Mouse (Mus musculus) kidney, postnatal 10 days (tissue): ENCODE measurements at regions not wholly inside any gene's neighbourhood (a gene's known extent, or its start where the extent isn't known, plus 50 kb on each side); places are given as distances from the start of the nearest gene placed in this dataset.

Experiments
- DNase-seq: peaks from one replicate; pipeline ENCODE4 v3.0.0; 2021; ENCODE audit warnings: mixed read lengths

DNA sequence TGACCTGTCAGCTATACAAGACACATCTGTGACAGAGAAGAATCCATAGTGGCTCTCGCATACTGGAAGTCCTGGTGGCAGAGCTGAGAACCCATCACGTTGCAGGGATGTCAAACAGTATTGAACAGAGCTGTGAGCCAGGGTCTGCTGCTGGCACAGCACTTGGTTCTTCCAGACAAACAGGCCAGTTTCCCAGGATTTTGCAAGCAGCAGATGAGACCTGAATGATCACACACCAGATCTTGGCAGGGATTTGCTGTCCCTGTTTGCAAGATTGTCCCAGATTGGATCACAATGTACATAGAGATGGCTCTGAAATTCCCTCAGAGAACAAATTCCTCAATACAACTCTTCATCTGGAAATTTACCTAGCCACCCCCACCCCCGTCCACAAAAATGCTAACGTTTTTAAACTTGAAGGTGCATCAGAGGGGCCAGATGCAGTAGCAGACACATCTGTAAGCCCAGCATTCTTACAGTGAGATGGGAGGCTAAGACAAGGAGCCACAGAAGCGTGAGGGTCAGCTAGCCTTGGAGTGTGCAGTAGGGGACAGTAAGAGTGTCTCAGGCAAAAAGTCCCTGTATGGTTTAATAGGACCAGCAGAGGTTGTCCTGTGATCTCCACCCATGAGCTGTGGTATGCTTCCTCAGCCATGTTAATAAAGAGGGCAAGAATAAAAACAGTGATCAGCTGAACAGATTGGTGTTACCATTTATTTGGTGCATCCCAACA lies 307.8 kb downstream of the Gadd45g start:
- DNase-seq = no peak

DNA sequence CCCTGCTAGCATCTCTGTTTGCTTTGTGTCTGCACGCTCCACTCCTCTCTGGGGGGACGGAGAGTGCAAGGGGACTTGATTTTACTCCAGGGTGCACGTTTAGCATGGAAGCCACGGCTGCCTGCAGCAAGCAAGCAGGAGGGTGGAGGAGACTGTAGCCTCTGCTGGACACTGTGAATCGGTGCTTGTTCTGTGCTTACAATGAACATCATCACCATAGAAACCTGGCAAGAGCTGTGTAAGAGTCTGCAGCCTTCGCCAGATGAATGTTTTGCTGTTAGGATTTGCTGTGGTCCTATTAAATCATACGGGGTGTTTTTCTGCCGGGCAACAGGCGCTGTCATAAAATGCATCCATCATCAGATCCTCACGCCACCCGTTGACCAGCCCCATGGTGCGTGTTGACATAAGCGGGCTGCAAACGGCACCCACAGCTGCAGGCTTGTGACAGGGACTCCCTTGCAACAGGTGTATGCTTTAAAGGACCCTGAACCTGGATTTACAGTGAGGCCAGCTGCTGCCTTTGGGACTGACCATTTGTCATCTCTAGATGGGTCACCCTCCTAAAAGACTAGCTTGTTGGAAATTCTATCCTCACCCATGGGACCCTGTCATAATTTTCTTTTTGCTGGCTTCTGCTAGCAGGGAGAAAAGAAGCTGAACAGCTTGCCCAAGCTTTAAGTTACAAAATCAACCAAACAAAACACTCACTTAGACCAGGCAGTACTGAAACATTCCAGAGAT lies 308.5 kb downstream of the Gadd45g start:
- peak; percentile 40 for DNase-seq

DNA sequence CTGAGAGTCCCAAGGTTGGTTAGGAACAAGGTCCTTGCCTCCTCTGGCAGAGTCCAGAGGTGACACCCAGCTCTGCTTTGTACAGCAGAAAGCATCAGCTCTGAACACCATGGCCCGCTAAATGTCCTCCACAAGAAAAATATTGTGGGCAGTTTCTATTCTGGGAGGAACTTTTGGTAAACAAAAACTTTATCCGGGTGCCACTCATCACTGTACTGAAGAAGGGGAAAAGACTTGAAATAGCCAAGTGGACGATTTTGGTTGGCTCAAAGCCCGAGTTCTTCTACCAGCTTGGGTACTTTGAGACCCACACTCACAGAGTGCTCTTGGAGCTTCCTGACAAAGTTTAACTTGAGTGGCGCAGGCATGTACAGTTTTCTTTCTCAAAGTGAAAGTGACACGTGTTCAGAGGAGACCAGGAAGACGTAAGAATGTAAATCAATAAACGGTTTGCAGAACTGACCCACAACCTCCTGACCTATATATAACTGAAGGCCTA lies 309.2 kb downstream of the Gadd45g start:
- DNase-seq = peak; percentile 32

DNA sequence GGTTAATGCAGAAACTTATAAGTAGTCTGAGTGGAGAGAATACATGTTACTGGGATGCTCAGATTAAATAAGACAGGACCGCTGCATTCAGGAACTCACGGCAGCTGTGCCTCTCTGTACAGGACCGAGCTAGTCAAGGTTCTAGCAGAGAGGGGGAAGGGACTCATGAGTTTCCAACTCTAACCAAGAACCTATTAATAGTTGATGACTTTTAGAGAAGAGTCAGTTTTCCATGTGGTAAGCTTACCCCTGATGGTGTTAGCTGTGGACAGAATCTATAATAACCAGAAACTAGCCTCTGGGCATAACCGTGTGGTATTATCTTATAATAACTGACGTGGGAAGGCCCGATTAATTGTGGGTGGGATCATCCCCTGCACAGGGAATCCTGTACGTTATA lies 316.2 kb downstream of the Gadd45g start:
- DNase-seq = no peak

DNA sequence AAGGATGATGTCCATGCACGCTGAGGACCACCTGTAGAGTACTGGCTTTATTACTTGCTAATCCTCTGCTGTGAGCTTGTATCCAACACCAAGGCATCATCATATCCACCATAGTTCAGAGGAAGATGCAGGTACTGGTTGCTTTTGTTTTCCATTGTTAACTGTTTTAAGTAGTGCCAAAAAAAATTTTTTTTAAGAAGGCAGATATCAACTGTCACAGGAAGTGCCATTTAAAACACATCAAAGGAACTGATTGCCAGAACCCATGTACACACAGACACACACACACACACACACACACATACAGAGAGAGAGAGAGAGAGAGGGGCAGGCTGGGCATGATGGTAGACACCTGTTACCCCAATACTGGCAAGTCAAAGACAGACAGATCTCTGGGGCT lies 319.1 kb downstream of the Gadd45g start:
- no peak for DNase-seq

DNA sequence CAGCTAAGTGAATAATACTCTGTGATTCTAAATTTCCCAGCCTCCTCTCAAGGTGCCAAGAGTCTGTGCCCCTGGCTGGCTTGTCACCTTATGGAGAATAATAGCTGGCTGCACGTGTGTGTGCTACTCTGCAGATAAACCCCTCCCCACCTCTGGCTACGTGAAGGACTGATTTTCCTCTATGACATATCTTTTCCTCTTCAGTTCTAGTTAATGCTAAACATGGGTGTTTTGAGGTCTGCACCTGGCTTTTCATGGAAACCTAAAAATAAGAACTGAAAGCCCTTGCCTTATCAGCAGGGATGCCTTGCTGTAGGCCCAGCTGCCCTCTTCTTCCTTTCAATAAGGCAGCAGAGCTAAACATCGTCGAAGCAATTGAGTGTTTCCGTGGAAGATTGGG lies 321.5 kb downstream of the Gadd45g start:
- no peak for DNase-seq

DNA sequence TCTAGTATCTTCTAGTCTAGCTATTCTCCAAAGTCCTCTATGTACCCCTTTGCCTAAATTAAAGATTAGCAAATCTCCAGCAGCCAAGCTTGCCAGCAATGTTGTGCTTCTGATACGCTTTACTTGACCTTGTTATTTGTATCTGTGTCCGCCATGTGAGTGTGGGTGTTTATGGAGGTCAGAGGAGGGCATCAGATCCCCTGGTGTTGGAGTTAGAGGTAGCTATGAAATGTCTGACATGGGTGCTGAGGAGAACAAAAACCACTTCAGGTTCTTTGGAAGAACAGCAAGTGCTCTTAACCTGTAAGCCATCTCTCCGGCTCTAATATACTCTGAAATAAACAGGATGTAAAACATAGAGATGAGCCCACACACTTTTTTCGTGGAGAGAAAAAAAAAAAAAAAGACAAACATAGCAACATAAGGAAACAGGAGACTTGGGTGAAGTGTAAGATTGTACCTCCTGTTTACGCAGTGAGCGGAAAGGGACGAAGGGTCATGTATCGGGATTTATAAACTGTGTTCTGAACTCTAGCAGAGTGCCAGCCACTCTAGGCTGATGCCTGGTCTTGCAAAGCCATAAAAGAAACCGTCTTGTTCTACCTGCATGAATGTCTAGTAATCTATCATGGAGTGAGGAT lies 326.3 kb downstream of the Gadd45g start:
- DNase-seq = no peak

DNA sequence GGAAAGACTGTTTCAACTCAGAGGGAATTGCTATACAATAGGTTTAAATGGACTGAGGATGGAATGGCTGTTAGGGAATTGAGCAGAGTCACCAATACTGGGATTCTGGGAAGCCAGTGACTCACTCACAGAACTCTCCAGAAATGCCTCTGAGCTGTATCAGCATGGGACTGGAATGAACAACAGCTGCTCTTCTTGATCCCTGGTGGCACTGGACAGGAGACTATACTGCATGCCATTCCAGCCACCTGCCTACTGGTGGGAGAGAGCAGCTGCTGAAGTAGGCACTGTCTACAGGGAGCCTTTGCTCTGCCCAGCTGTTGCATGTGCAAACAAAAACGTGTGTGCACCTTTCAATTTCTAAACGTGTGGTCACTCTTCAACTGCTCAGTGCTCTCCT lies 329.2 kb downstream of the Gadd45g start:
- no peak for DNase-seq

DNA sequence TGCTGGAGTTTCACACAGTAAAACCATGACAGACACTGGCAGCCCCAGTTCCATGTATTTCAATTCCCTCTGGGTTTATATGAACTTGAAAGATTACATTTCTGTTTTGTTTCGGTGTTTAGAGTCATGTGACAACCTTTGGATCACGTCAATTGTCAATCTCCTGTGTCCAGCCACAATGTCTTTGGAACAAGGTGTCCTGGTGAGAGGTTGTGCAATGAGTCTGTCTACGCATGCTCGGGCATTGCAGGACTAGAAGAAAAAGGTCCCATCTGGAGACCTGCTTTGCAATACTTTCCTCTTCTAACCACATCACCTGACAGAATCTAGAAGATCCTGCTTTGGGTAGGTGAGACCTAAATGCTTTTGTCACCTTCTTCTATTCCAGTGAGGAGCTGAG lies 333.5 kb downstream of the Gadd45g start:
- no peak for DNase-seq

DNA sequence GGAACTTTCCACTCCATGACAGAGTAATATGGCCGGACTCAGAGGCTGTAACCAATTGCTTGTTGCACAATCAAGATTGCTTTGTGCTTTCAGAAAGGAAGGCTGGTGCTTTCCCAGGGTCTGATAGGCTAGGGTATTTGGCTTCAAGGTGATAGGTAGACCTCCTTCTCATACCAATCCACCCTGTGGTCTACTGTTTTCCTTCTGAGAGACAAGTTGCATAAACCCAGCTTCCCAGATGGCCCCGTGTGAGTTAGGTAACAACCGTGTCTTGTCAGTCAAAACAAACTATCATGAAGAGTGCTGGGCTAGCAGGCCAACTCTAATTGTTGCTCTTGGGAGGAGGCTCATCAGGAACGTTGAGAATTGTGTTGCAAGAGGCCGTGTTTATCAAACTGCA lies 337.2 kb downstream of the Gadd45g start:
- no peak for DNase-seq

DNA sequence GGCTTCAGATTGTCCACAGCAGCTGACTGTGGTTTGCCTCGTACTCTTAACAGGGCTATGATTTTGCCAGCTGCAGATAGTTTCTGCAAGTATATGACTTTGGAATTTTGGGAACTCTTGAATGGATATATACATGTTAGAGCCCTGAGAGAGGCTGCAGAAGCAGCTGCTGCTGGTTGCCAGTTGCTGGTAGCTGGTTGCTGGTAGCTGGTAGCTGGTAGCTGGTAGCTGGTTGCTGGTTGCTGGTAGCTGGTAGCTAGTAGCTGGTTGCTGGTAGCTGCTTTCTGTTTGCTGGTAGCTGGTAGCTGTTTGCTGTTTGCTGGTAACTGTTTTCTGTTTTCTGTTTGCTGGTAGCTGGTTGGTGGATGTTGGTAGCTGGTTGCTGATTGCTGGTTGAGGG lies 339.1 kb downstream of the Gadd45g start:
- DNase-seq = no peak

DNA sequence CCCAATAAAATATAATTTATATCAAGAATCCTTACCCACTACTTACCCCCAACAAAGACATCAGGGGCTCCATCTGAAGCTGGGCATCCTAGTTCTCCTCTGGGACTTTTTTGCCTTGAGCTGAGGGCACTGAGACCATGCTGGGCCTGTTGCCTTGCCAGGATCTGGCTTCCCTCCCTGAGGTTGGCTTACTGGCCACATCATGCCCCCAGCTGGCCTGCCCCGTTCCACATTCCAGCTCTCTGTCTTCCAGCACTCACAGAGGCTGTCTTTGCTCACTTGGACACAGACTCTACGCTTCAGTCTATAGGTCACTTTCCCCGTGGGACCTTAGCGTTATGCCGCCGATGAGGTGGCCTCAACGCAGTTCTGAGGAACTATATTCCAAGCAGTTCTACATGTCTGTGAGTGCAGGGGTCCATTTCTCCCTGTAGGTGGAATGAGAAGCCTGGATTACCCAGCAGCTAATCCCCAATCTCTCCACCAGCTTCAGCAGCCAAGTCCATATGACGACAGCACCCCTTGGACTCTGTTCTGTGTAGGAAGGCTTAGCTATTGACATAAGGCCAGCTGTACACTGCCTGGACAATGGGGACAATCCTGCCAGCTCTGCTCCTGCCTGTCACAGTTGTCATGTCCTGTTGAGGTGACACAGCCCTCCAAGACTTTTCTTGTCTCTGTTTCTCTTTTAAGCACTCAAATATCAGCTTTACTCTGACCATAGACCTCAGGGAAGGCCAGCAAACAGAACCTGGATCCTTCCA lies 341.5 kb downstream of the Gadd45g start:
- no peak for DNase-seq

DNA sequence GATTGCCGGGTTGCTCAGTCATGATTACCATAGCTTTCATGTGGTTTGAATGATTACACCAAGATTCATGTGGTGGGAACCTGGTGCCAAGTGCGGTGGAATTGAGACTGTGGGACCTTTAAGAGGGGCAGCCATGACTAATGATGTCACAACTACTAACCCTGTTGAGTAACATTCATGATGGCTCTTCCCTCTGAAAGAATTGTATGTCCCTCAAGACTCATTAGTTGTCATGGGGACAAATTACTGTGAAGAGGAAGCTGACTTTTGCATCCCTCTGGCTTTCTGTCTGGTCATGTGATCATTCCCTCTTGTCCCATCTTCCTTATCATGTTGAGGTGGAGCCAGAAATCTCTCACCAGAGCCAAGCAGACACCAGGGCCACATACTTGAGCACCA lies 342.1 kb downstream of the Gadd45g start:
- no peak for DNase-seq

DNA sequence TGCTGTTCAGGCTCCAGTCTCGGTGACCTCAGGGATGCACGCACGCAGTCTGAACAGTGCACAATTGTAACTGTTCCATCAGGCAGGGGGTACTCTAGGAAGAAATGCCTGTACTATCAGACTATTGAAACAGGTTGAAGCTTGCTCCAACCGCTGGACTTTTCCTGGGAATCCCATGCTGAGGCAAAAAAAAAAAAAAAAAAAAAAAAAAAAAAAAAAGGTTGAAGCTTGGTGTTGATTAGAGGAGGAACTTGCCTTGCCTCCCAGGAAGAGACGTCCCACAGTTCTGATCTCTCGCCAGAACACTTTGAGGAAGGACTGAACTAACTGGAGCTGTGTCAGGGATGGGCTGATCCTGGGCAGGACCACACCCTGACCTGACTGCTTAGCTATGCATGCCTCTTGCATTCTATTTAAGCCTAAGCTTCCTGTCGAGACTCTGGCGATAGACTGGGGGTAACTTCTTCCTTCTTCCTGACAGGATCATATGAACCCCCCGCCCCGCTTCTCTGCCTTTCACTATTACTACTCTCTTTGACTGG lies 341.6 kb downstream of the Diras2 start:
- no peak for DNase-seq

DNA sequence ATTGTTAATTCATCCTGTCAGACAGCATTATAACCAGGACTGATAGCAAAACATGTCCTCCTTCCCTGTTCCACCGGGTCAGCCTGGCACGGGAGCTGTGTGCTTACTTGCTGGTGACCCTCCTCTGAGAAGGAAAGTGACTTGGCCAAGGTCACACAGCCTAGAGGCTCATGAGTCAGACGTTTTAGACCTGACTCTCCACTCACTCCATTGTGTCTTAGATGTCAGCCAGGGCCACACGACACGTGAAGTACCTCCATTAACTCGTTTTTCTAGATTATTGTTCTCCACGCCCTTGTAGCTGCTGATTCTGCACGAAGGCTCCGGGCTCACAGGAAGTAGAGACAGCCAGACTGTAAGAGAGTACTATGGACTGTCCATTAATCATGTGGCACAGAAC lies 340.8 kb downstream of the Diras2 start:
- no peak for DNase-seq

DNA sequence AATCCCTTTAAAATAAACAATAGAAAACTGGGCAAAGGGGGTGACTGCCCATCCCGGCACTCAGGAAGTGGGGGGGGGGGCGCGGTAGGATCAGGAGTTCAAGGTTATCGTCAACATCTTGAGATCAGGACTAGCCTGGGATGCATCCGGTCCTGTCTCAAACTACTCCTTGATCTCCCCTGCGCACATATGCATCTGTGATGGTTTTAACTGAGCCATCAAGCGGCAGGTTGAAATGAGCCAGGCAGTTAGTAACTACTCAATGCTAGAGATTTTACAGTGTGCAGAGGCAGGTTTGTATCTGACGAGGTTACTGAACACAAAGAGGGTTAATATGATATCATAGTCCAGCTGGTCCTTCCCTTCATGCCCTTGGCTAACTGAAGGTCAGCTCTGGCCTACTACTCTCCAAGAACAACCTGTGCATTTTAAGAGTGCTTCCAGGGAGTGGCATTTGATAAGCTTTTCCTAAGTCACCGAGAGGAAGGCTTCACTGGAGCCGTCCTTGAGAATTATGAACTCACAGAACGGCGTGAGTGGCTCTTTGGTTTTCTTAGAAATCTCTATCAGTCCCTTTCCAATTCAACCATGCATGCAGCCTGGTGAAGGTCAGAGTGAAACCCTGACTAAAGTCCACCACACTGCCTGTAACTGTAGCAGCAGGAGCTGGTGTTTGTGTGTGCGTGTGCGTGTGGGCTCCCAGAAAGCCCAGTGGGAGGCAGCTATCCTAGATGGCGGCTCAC lies 340.1 kb downstream of the Diras2 start:
- DNase-seq = no peak

DNA sequence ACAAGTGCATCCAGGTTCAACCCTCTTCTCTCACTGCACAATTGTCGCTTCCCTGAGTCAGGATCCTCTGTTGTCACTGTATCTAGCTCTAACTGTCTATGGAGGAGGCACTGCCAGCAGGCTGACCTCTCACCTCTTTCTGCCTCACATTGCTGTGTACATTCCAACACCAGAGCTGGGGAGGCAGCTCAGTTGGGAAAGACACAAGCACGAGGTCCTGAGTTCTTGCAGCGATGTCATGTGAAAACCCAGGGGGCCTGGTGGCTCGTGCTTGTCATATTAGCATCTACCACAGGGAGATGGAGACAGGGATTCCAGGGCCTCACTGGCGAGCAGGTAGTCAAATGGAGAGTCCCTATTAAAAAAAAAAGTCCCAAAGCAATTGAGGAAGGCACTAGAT lies 334.2 kb downstream of the Diras2 start:
- DNase-seq = no peak

DNA sequence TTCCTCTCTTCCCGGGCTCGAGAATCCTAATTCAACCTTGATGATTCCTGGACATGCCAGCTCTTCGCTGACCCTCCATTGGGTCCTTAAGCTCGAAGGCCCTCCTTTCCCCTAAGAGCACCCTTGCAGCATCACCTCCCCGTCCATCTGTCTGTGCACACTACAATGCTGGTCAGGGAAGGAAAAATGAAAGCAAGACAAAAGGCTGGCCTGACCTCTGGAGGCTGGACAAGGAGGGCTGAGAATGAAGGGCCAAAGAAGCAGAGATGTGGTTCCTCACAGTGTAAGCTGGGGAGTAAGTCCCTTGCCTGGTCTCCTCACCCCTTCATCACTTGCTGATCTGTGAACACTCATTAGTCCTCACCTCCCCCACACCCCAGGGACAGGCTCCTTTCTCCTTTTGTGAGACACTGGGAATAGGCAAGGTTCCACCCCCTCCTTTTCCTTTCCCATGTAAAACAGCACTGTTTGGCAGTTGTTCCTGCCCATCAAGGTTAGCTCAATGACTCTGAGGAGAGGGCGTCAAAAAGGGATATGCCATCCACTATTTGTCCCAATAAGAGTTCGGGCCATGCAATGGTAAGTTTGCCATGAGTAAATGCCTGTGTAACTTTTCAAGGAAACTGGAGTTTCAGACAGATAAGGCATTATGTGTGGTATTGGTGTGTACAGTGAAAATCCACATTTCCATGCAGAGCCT lies 332.3 kb downstream of the Diras2 start:
- DNase-seq = no peak

DNA sequence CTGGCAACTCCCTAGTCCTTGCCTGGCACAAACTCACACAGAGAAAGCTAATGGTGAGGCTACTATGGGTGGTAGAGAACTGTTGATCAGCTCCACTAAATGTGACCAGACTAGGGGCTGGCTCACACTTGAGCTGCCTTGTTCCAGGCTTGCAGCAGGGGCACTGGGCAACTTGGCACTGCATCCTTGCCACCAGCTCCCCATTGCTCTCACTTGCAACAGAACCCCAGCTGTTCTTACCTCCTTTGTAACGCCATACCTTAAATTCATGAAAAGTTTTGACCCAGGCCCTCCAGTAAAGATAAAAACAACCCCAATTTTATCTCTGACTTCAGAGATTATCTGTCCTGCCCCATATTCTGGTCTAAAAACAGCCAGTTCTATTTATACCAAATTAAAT lies 328.7 kb downstream of the Diras2 start:
- no peak for DNase-seq

DNA sequence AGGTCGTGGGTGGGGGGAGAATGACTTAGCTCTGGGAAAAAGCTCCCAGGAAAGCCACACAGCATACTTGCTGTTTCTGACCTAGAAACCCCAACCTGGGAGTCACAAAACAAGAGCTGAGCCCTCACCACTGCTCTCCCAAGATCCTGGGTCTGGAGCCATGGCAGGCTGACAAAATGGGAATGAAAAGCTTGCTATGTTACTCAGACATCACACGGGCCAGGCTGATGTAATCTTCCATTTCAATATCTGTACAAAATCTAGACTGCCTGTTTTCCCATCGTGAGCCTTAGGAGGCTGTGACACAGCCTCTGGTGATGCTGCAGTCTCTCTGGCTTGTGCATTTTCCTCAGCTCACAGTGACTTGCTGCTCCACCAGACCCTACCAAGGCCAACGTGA lies 325.1 kb downstream of the Diras2 start:
- no peak for DNase-seq

DNA sequence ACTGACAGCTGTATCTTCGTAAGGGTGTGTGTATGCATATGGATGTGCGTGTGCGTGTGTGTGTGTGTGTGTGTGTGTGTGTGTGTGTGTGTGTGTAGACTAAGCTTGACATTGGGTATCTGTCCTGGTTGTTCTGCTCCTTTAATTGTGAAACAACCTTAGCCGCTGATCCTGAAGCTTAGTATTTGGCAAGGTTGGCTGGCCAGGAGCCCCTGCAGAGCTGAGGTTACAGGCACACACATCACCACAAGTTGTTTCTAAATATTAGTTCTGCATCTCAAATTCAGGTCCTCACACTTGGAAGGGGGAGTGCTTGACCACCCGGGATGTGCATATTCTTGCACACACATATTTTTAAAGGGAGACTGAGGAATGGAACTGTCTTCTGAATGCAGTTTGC lies 314.7 kb downstream of the Diras2 start:
- no peak for DNase-seq

DNA sequence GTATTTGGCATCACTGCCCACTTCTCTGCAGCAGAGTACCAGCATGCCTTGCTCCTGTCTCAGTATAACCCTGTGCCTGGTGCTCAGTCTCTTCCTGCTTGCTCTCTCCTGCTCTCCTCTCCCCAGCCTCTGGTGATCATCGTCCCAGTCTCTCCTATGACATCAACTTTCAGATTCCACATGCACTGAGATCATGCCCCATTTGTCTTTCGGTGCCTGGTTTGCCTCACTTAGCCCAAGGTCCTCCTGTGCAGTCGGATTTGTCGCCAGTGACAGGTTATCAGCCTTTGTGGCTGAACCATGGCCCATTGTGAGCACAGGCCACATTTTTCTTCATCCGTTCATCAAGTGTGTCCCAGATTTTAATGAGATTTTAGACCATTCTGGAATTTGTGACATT lies 314.0 kb downstream of the Diras2 start:
- no peak for DNase-seq
